Mouse (Mus musculus): ENCODE measurements around the gene Ankfn1. TPM values are rescaled to one million over a fixed set of nuclear protein-coding genes. Genes with fewer than 3 reads are reported as not detected.

Ankfn1 gene
- polyA plus RNA-seq, 1 experiment: 0.18 TPM

- TF ChIP-seq TCF12 (IDR thresholded peaks at IDR 0.05; ENCODE audit: insufficient read depth, poor library complexity, severe bottlenecking) (no peak), CEBPB (IDR thresholded peaks at IDR 0.05; ENCODE audit: insufficient read depth, poor library complexity, severe bottlenecking) (no peak), TCF3 (IDR thresholded peaks at IDR 0.05; ENCODE audit: insufficient read length, low read depth) (no peak), SRF (IDR thresholded peaks at IDR 0.05; ENCODE audit: control insufficient read depth, insufficient read length, low read depth) (no peak), E2F4 (IDR thresholded peaks at IDR 0.05; ENCODE audit: insufficient read depth) (no peak), MYOG (IDR thresholded peaks at IDR 0.05; ENCODE audit: control insufficient read depth in 1 of 3, insufficient read depth in 1 of 3, insufficient read length in 2 of 3, low read depth in 2 of 3) (no peak), POLR2AphosphoS2 (IDR thresholded peaks at IDR 0.05; ENCODE audit: insufficient read length, low read depth) (no peak), USF1 (IDR thresholded peaks at IDR 0.05; ENCODE audit: low read depth) (no peak), MYOD1 (IDR thresholded peaks at IDR 0.05; ENCODE audit: control insufficient read depth in 1 of 3, insufficient read length in 2 of 3, low read depth in 2 of 3) (no peak), POLR2A (IDR thresholded peaks at IDR 0.05; ENCODE audit: insufficient read length, low read depth) (no peak), REST (IDR thresholded peaks at IDR 0.05; ENCODE audit: insufficient read depth, insufficient read length) (no peak), MAX (IDR thresholded peaks at IDR 0.05; ENCODE audit: low read depth) (no peak)
Measured at GRCm38 (mm10) chr11:89422637-89423036, 354.8 kb downstream of the Ankfn1 start.

GRCm38 (mm10) chr11:89420767-89421438 lies 356.6 kb downstream of the Ankfn1 start:
- Histone ChIP-seq H3K4me3 (no peak overlapping the region), H3ac (ENCODE audit: control insufficient read depth, insufficient read length) (no peak overlapping the region), H3K79me2 (ENCODE audit: control insufficient read depth, insufficient read depth) (no peaks in the 10 kb centered on the region), H3K36me3 (ENCODE audit: control insufficient read depth, insufficient read depth) (no peaks in the 10 kb centered on the region), H3K4me2 (ENCODE audit: low read depth) (no peak overlapping the region), H3K27me3 (ENCODE audit: control insufficient read depth, insufficient read depth, insufficient read length) (no peaks in the 10 kb centered on the region)
- TF ChIP-seq MYOG (IDR thresholded peaks at IDR 0.05; ENCODE audit: control insufficient read depth in 1 of 3, insufficient read depth in 1 of 3, insufficient read length in 2 of 3, low read depth in 2 of 3) (no peak), E2F4 (IDR thresholded peaks at IDR 0.05; ENCODE audit: insufficient read depth) (no peak), TCF12 (IDR thresholded peaks at IDR 0.05; ENCODE audit: insufficient read depth, poor library complexity, severe bottlenecking) (no peak), USF1 (IDR thresholded peaks at IDR 0.05; ENCODE audit: low read depth) (no peak), POLR2AphosphoS2 (IDR thresholded peaks at IDR 0.05; ENCODE audit: insufficient read length, low read depth) (no peak), SRF (IDR thresholded peaks at IDR 0.05; ENCODE audit: control insufficient read depth, insufficient read length, low read depth) (no peak), MAX (IDR thresholded peaks at IDR 0.05; ENCODE audit: low read depth) (no peak), CEBPB (IDR thresholded peaks at IDR 0.05; ENCODE audit: insufficient read depth, poor library complexity, severe bottlenecking) (no peak), REST (IDR thresholded peaks at IDR 0.05; ENCODE audit: insufficient read depth, insufficient read length) (no peak), MYOD1 (IDR thresholded peaks at IDR 0.05; ENCODE audit: control insufficient read depth in 1 of 3, insufficient read length in 2 of 3, low read depth in 2 of 3) (no peak), TCF3 (IDR thresholded peaks at IDR 0.05; ENCODE audit: insufficient read length, low read depth) (no peak), POLR2A (IDR thresholded peaks at IDR 0.05; ENCODE audit: insufficient read length, low read depth) (no peak)

More at GRCm38 (mm10) chr11:89422637-89423036, 354.8 kb downstream of the Ankfn1 start:
- no peak overlapping the region for H3K4me3 ChIP-seq
- no peaks in the 10 kb centered on the region for H3K36me3 ChIP-seq (ENCODE audit: control insufficient read depth, insufficient read depth)
- no peak overlapping the region for H3K4me2 ChIP-seq (ENCODE audit: low read depth)
- H3K79me2 ChIP-seq (ENCODE audit: control insufficient read depth, insufficient read depth): no peaks in the 10 kb centered on the region
- H3ac ChIP-seq (ENCODE audit: control insufficient read depth, insufficient read length): no peak overlapping the region
- H3K27me3 ChIP-seq (ENCODE audit: control insufficient read depth, insufficient read depth, insufficient read length): no peaks in the 10 kb centered on the region

GRCm38 (mm10) chr11:89419863-89420262 lies 357.6 kb downstream of the Ankfn1 start:
- H3ac ChIP-seq (ENCODE audit: control insufficient read depth, insufficient read length): no peak overlapping the region
- no peak overlapping the region for H3K4me2 ChIP-seq (ENCODE audit: low read depth)
- H3K4me3 ChIP-seq: no peak overlapping the region
- H3K79me2 ChIP-seq (ENCODE audit: control insufficient read depth, insufficient read depth): no peaks in the 10 kb centered on the region
- H3K27me3 ChIP-seq (ENCODE audit: control insufficient read depth, insufficient read depth, insufficient read length): no peaks in the 10 kb centered on the region
- H3K36me3 ChIP-seq (ENCODE audit: control insufficient read depth, insufficient read depth): no peaks in the 10 kb centered on the region
- TF ChIP-seq TCF3 (IDR thresholded peaks at IDR 0.05; ENCODE audit: insufficient read length, low read depth) (no peak), E2F4 (IDR thresholded peaks at IDR 0.05; ENCODE audit: insufficient read depth) (no peak), SRF (IDR thresholded peaks at IDR 0.05; ENCODE audit: control insufficient read depth, insufficient read length, low read depth) (no peak), MYOG (IDR thresholded peaks at IDR 0.05; ENCODE audit: control insufficient read depth in 1 of 3, insufficient read depth in 1 of 3, insufficient read length in 2 of 3, low read depth in 2 of 3) (no peak), POLR2AphosphoS2 (IDR thresholded peaks at IDR 0.05; ENCODE audit: insufficient read length, low read depth) (no peak), POLR2A (IDR thresholded peaks at IDR 0.05; ENCODE audit: insufficient read length, low read depth) (no peak), USF1 (IDR thresholded peaks at IDR 0.05; ENCODE audit: low read depth) (no peak), TCF12 (IDR thresholded peaks at IDR 0.05; ENCODE audit: insufficient read depth, poor library complexity, severe bottlenecking) (no peak), CEBPB (IDR thresholded peaks at IDR 0.05; ENCODE audit: insufficient read depth, poor library complexity, severe bottlenecking) (no peak), MAX (IDR thresholded peaks at IDR 0.05; ENCODE audit: low read depth) (no peak), MYOD1 (IDR thresholded peaks at IDR 0.05; ENCODE audit: control insufficient read depth in 1 of 3, insufficient read length in 2 of 3, low read depth in 2 of 3) (no peak), REST (IDR thresholded peaks at IDR 0.05; ENCODE audit: insufficient read depth, insufficient read length) (no peak)

GRCm38 (mm10) chr11:89418644-89419043 lies 358.8 kb downstream of the Ankfn1 start:
- no peak overlapping the region for H3K4me3 ChIP-seq
- no peak overlapping the region for H3ac ChIP-seq (ENCODE audit: control insufficient read depth, insufficient read length)
- H3K27me3 ChIP-seq (ENCODE audit: control insufficient read depth, insufficient read depth, insufficient read length): no peaks in the 10 kb centered on the region
- TF ChIP-seq CEBPB (IDR thresholded peaks at IDR 0.05; ENCODE audit: insufficient read depth, poor library complexity, severe bottlenecking): no peak
- no peak for TF ChIP-seq TCF3 (IDR thresholded peaks at IDR 0.05; ENCODE audit: insufficient read length, low read depth)
- no peak for TF ChIP-seq MYOD1 (IDR thresholded peaks at IDR 0.05; ENCODE audit: control insufficient read depth in 1 of 3, insufficient read length in 2 of 3, low read depth in 2 of 3)
- no peak for TF ChIP-seq POLR2A (IDR thresholded peaks at IDR 0.05; ENCODE audit: insufficient read length, low read depth)
- no peak for TF ChIP-seq REST (IDR thresholded peaks at IDR 0.05; ENCODE audit: insufficient read depth, insufficient read length)
- no peak for TF ChIP-seq SRF (IDR thresholded peaks at IDR 0.05; ENCODE audit: control insufficient read depth, insufficient read length, low read depth)
- TF ChIP-seq USF1 (IDR thresholded peaks at IDR 0.05; ENCODE audit: low read depth): no peak
- no peaks in the 10 kb centered on the region for H3K36me3 ChIP-seq (ENCODE audit: control insufficient read depth, insufficient read depth)
- no peaks in the 10 kb centered on the region for H3K79me2 ChIP-seq (ENCODE audit: control insufficient read depth, insufficient read depth)
- H3K4me2 ChIP-seq (ENCODE audit: low read depth): no peak overlapping the region
